Mouse (Mus musculus): ENCODE results near the gene Ndufs7. TPM values are rescaled to one million over a fixed set of nuclear protein-coding genes. Genes with fewer than 3 reads are reported as not detected.
A peak's percentile ranks its signal among the peaks of the same experiment; 100 is the strongest.

The Ndufs7 gene
- polyA plus RNA-seq, 1 experiment from 2014 or later = 319 TPM

- Histone ChIP-seq H3K9ac (no peak overlapping the region), H3K27me3 (ENCODE audit: insufficient read depth, low read length) (no peaks in the 10 kb centered on the region), H3K36me3 (ENCODE audit: insufficient read depth) (peaks cover 24% of the 10 kb centered on the region), H3K9me3 (ENCODE audit: low read depth, low read length) (no peaks in the 10 kb centered on the region), H3K4me1 (ENCODE audit: insufficient read depth) (peaks cover 21% of the 10 kb centered on the region), H3K4me2 (no peak overlapping the region; the same call in 1 of the 2 replicates), H3K4me3 (ENCODE audit: low read depth, low read length) (no peak overlapping the region), H3K27ac (ENCODE audit: low read depth) (no peak overlapping the region)
- WGBS = 92% methylated on average over 10 of the region's 10 CpGs
- no peak for TF ChIP-seq CTCF (IDR thresholded peaks at IDR 0.05; ENCODE audit: low read depth)
- ATAC-seq (ENCODE audit: insufficient read depth) = no peak
- DNase-seq = no peak
Observed at GRCm38 (mm10) chr10:80262776-80263365, 13.9 kb downstream of the Ndufs7 start.

DNA sequence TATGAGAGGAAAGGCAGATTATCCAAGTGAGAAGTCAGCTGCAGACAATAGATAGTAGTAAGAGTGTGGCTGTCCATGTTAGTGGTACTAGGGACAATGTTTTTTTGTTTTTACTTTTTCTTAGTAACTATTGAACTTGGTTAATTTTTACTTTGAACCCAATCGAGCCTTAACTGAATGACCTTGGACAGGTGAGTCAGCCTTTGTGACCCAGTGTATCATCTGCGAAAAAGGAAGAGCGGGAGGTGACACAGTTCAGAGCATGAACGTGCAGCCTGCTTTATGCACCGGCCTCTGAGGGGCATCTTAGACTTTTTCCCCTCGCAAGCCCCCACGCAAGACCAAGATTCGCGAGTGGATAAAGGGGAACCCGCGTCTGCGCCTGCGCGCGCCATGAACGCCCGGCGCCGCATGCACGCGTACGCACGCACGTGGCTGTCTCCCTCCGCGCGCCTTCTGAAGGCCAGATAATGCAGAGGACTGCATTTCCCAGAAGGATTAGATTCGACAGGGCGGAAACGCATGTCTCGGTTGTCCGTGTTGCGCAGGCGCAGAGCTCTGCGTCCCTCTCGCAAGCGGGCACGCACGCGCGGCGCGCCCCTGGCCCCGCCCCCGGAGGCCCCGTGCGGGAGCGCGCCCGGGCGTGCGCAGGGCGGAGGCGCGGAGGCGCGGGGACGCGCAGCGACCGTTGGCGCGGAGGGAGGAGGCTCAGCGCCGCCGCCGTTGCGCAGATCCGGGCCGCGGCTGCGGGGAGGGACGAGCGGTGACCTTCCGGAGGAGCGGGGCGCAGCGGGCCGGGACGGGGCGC is 15.6 kb downstream of the Ndufs7 start:
- 1% methylated on average over 81 of the region's 81 CpGs for WGBS
- Histone ChIP-seq H3K9me3 (ENCODE audit: low read depth, low read length) (no peaks in the 10 kb centered on the region), H3K36me3 (ENCODE audit: insufficient read depth) (peaks cover 24% of the 10 kb centered on the region), H3K27ac (ENCODE audit: low read depth) (peak overlapping the region; percentile 50), H3K27me3 (ENCODE audit: insufficient read depth, low read length) (no peaks in the 10 kb centered on the region), H3K4me2 (peak overlapping the region; percentile 75), H3K4me3 (ENCODE audit: low read depth, low read length) (peak overlapping the region; percentile 89), H3K4me1 (ENCODE audit: insufficient read depth) (peaks cover 20% of the 10 kb centered on the region), H3K9ac (peak overlapping the region; percentile 93)
- ATAC-seq (ENCODE audit: insufficient read depth) (peak; percentile 32), DNase-seq (peak; percentile 100)
- TF ChIP-seq CTCF (IDR thresholded peaks at IDR 0.05; ENCODE audit: low read depth) = no peak

DNA sequence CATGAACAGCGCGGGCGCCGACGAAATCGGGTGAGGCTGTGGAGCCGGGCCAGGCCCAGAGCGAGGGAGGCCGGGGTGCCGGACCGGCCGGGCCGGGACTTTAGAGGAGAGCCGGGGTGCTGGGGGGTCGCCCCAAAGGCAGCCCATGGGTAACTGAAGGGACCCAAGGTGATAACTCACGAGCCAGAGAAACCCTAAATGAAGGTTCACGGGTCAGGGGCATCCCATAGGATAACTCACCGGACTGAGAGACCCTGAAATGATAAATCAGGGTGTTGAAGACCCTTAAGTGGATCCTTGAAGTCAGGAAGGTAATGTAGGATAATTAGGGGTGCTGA is 16.2 kb downstream of the Ndufs7 start:
- peaks cover 14% of the 10 kb centered on the region for H3K4me1 ChIP-seq (ENCODE audit: insufficient read depth)
- H3K9ac ChIP-seq = peak overlapping the region; percentile 93
- ATAC-seq (ENCODE audit: insufficient read depth) (no peak), DNase-seq (no peak)
- H3K27ac ChIP-seq (ENCODE audit: low read depth) = peak overlapping the region; percentile 50
- no peaks in the 10 kb centered on the region for H3K9me3 ChIP-seq (ENCODE audit: low read depth, low read length)
- peak overlapping the region; percentile 75 for H3K4me2 ChIP-seq
- H3K4me3 ChIP-seq (ENCODE audit: low read depth, low read length) = peak overlapping the region; percentile 89
- TF ChIP-seq CTCF (IDR thresholded peaks at IDR 0.05; ENCODE audit: low read depth) = no peak
- H3K27me3 ChIP-seq (ENCODE audit: insufficient read depth, low read length) = no peaks in the 10 kb centered on the region
- 0% methylated on average over 18 of the region's 18 CpGs for WGBS
- H3K36me3 ChIP-seq (ENCODE audit: insufficient read depth) = peaks cover 24% of the 10 kb centered on the region

DNA sequence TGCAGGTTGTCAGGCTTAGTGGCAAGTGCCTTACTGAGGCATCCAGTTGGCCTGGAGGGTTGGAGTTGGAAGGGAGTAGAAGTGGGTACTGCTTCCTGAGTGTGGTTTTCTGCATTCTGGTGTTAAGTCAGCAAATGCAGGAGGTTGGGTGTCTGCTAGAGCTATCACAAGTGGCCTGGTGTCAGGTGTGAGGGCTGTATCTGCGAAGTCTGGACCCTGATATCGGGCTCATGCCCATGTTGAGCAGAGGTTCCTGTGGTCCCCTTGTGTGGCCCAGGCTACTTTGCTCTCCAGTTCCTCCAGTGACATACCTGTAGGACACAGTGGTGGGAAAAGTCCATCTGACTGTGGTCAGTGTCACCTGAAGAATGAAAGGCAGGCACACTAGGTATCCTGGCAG is 21.2 kb downstream of the Ndufs7 start:
- no peak for TF ChIP-seq CTCF (IDR thresholded peaks at IDR 0.05; ENCODE audit: low read depth)
- DNase-seq (no peak), ATAC-seq (ENCODE audit: insufficient read depth) (no peak)
- no peak overlapping the region for H3K9ac ChIP-seq
- H3K4me1 ChIP-seq (ENCODE audit: insufficient read depth) = peaks cover 9% of the 10 kb centered on the region
- no peaks in the 10 kb centered on the region for H3K9me3 ChIP-seq (ENCODE audit: low read depth, low read length)
- H3K27me3 ChIP-seq (ENCODE audit: insufficient read depth, low read length) = no peaks in the 10 kb centered on the region
- H3K4me2 ChIP-seq = no peak overlapping the region
- WGBS = 91% methylated on average over 2 of the region's 2 CpGs
- H3K4me3 ChIP-seq (ENCODE audit: low read depth, low read length) = no peak overlapping the region
- H3K27ac ChIP-seq (ENCODE audit: low read depth) = no peak overlapping the region
- peaks cover 57% of the 10 kb centered on the region for H3K36me3 ChIP-seq (ENCODE audit: insufficient read depth)

DNA sequence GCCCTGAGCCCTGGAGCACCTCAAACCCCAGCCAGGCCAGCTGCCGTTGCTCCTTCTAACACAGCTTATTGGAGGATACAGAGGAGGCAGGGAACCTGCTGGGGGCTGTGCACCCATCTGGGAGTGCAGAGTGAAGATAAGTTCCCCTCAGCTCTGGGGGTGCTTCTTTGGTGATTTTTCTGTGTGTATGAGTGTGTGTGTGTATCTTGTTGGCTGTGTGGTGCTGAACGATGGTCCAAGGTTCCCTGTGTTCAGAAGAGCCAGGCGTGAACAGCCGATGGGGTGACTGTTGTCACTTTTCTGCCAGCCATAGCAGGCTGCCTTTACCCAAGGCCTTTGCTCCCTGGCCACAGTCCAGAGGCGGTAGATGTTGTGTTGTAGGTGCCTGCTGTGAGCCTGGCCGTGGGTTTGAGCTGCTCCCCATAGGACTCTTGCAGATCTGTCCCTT is 21.8 kb downstream of the Ndufs7 start:
- ATAC-seq (ENCODE audit: insufficient read depth) (no peak), DNase-seq (no peak)
- Histone ChIP-seq H3K4me2 (no peak overlapping the region), H3K27ac (ENCODE audit: low read depth) (no peak overlapping the region), H3K4me1 (ENCODE audit: insufficient read depth) (peaks cover 9% of the 10 kb centered on the region), H3K4me3 (ENCODE audit: low read depth, low read length) (no peak overlapping the region), H3K27me3 (ENCODE audit: insufficient read depth, low read length) (no peaks in the 10 kb centered on the region), H3K36me3 (ENCODE audit: insufficient read depth) (peaks cover 63% of the 10 kb centered on the region), H3K9ac (0 out of 2 replicates have a peak overlapping the region, but pooled peaks have one; percentile 18), H3K9me3 (ENCODE audit: low read depth, low read length) (no peaks in the 10 kb centered on the region)
- no peak for TF ChIP-seq CTCF (IDR thresholded peaks at IDR 0.05; ENCODE audit: low read depth)
- WGBS = 64% methylated on average over 6 of the region's 6 CpGs

GRCm38 (mm10) chr10:80271186-80271843 is 22.4 kb downstream of the Ndufs7 start:
- WGBS = 84% methylated on average over 5 of the region's 5 CpGs
- no peak for ATAC-seq (ENCODE audit: insufficient read depth)

More at GRCm38 (mm10) chr10:80271186-80271843, 22.4 kb downstream of the Ndufs7 start:
- no peak overlapping the region for H3K4me3 ChIP-seq (ENCODE audit: low read depth, low read length)
- peaks cover 8% of the 10 kb centered on the region for H3K4me1 ChIP-seq (ENCODE audit: insufficient read depth)
- H3K9ac ChIP-seq = 0 out of 2 replicates have a peak overlapping the region, but pooled peaks have one; percentile 18
- no peak overlapping the region for H3K27ac ChIP-seq (ENCODE audit: low read depth)
- no peaks in the 10 kb centered on the region for H3K9me3 ChIP-seq (ENCODE audit: low read depth, low read length)
- DNase-seq = no peak
- no peaks in the 10 kb centered on the region for H3K27me3 ChIP-seq (ENCODE audit: insufficient read depth, low read length)
- no peak for TF ChIP-seq CTCF (IDR thresholded peaks at IDR 0.05; ENCODE audit: low read depth)
- H3K36me3 ChIP-seq (ENCODE audit: insufficient read depth) = peaks cover 69% of the 10 kb centered on the region
- no peak overlapping the region for H3K4me2 ChIP-seq

Data from lung, embryonic 14.5 days (tissue).